Mouse (Mus musculus): ENCODE results near the gene Cir1. TPM values are rescaled to one million over a fixed set of nuclear protein-coding genes. Genes with fewer than 3 reads are reported as not detected.
A peak's percentile ranks its signal among the peaks of the same experiment; 100 is the strongest.

Cir1 gene
- total RNA-seq, 2 experiments from 2014 or later, result 9.7 to 14.8 TPM

GRCm38 (mm10) chr2:73273249-73274118 is 39.0 kb downstream of the Cir1 start:
- ATAC-seq (replicated peaks; ENCODE audit: poor library complexity), result no peak

- no peak for ATAC-seq (replicated peaks; ENCODE audit: poor library complexity)
Measured at GRCm38 (mm10) chr2:73272351-73273248, 39.9 kb downstream of the Cir1 start.

GRCm38 (mm10) chr2:73271459-73272161 is 40.9 kb downstream of the Cir1 start, which contains the start of gene Sp9:
Sp9 (plus strand) TSS chr2:73271925.
- peak; percentile 49 for ATAC-seq (replicated peaks; ENCODE audit: poor library complexity)

DNA sequence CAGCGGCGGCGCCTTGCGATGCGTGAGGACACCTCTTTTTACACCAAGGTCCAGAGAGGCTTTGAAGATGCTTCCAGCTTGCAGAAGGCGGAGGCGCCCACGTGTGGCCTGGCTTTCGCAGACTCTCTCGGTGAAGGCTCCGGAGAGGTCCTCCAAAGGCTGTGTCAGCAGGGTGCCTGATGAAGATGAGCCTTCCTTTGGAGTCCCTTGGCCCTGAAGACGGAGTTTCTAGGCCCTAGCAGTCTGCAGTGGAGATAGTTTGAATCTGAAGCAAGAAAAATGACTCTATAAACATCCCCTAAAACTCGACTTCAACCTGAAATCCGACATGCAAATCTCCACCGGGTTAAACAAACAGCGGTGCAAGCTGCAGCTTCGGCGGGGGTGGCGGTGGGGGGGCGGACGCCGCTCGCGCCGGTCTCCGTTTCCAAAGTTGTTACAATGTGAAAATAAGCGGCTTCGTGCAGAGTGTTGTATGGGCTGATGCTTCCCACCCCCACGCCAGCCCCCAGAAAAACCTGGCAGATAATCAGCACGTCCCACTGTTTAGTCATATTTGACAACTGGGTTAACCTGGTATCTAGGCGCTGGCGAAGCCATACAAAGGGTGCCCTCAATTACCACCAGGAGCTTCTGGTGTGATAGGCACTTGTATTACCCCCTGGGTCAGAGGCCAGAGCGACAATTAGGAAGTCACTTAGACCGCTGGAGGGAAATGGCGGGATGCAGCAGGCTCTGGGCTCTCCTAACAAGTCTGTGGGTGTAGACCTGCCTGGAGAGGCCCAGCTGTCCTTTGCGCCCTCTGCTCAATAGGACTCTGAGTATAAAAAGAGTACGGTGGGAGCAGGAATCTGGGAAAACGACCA is 41.7 kb downstream of the Cir1 start:
- ATAC-seq (replicated peaks; ENCODE audit: poor library complexity), result peak; percentile 26; the same call in 1 of the 2 replicates

DNA sequence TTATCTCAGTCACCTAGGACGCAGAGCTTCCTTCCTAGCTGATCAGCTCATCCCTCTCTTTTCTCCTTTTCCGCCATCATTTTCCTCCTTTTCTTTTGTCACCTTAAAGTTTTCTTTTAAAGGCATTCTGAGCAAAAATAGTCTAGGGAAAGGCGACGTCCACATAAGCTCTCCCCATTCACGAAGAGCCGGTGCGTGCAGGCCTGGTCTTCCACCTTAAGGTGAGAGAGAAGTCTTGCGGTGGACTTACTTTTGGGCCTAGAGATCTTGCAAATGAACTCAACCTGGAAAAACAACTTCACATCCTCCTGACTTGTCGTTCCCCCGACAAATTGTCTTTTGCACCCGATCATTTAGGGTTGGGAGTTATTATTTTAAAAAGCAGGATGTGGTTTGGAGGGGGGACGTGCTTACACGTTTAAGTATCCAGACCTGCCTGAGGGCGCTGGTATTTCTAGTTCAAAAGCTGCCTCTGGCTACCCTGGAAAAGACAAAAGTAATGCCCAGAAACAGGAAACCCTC is 42.4 kb downstream of the Cir1 start:
- no peak for ATAC-seq (replicated peaks; ENCODE audit: poor library complexity)

DNA sequence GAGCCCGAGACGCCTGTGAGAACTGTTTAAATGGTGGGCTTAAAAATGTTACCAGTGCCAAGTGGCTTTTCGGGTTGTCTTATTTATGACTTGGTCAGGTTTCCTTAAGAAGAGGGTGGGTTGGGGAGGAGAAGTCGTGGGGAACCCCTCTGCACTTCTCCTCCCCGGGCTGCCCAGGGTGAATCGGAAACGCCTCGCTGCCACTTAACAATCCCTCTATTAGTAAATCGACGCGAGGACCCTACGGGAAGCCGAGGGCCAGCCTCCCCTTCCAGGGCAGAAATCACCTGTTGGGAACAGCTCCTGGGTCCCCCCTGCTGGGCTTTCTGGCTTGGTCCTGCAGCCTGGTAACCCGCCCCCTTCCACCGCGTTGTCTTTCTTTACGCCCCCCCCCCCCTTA is 42.8 kb downstream of the Cir1 start:
- ATAC-seq (replicated peaks; ENCODE audit: poor library complexity), result no peak

DNA sequence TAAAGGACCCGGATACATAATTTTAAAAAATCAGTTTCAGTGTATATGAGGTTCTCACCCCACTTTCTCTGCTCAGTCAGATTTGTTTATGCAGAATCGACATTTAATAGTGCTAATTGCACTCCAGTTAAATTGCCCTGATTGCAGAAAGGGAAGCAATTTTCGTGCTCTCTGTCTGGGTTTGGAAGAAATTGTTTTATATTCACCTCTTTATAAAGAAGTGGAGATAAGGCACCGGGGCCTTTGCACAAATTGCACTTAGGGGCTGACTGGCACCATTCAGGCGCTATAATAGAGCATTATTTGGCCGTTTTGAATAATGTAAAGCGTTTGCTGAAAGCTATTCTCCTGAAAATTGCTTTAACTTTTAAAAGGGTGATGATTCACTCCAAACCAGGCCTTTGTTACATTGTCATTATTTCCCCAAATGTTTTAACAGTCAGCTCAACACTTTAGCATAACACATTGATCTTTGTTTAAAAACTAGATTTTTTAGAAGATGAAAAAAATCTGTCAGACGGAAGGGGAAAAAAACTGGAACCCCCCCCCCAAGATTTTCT is 43.6 kb downstream of the Cir1 start:
- no peak for ATAC-seq (replicated peaks; ENCODE audit: poor library complexity)

DNA sequence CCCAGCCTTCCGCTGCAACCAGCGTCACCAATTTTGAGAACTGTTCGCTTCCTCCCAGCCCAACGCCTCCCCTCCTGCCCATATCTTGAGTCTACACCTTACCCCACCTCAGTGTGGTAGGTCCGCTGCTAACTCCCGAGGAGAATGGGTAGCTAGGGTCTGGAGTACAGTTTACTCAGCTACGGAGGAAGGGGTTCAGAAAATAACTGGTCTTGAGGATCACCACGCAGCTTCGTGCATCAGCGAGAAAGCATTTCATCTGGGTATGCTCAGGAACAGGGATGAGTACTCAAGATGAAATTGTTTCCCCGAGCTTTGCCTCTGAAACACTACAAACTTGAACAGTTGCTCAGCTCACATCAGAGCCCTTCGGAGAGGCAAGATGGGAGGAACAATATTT is 44.2 kb downstream of the Cir1 start:
- ATAC-seq (replicated peaks; ENCODE audit: poor library complexity), result no peak

DNA sequence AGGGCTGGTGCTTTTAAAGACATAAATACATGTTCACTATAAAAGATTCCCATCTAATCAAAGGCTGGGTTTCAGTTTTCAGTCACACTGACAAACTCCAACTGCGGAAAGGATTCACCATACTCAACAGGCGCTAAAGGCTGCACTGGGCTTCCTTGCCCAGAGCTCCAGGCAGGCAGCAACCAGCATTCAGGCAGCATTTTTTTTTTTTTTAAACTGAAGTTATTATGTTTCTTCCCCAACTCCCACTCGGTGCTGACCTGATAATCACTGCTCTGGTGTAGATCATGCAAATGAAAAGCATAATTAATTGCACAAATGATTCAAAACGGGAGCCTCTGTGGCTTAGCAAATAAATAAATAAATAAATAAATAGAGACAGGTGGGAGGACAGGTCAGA is 44.7 kb downstream of the Cir1 start:
- no peak for ATAC-seq (replicated peaks; ENCODE audit: poor library complexity)

DNA sequence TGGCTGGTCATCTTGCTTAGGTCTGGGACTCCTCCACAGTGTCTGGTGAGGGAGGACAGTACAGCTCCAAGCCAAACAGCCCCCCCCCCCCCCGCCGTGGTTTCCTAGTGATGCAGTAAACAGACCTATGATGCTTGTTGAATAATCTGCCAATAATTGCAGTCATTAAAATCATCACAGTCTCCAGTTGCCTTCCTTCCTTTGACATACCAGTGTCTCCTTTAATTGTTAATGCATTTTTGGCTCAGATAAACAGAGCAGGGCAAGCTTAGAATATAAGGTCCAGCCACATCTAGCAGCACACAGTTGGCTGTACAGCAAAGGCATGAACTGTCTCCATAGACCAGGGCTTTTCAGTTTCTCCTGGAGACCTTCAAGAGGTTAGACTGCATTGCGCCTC is 45.3 kb downstream of the Cir1 start:
- ATAC-seq (replicated peaks; ENCODE audit: poor library complexity), result no peak

DNA sequence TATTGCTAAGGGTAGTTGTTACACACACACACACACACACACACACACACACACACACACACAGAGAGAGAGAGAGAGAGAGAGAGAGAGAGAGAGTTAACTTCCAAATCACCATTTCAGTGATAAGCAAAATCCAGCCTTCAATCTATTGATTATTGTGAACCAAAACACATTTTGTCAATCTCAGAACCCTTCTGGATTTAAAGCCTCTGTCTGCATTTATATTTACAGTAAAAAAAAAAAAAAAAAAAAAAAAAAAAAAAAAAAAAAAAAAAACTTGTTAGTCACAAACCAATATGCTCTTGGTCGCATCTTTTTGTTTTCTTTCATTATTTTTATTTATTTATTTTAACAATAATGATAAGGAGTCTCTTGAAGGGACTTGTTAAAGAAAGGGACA is 45.9 kb downstream of the Cir1 start:
- ATAC-seq (replicated peaks; ENCODE audit: poor library complexity), result no peak

- peak; percentile 52 for ATAC-seq (replicated peaks; ENCODE audit: poor library complexity)
Measured at GRCm38 (mm10) chr2:73266011-73266410, 46.5 kb downstream of the Cir1 start.

- ATAC-seq (replicated peaks; ENCODE audit: poor library complexity), result no peak
Measured at GRCm38 (mm10) chr2:73264611-73265195, 47.8 kb downstream of the Cir1 start.

- ATAC-seq (replicated peaks; ENCODE audit: poor library complexity), result no peak
Measured at GRCm38 (mm10) chr2:73263794-73264610, 48.5 kb downstream of the Cir1 start.

DNA sequence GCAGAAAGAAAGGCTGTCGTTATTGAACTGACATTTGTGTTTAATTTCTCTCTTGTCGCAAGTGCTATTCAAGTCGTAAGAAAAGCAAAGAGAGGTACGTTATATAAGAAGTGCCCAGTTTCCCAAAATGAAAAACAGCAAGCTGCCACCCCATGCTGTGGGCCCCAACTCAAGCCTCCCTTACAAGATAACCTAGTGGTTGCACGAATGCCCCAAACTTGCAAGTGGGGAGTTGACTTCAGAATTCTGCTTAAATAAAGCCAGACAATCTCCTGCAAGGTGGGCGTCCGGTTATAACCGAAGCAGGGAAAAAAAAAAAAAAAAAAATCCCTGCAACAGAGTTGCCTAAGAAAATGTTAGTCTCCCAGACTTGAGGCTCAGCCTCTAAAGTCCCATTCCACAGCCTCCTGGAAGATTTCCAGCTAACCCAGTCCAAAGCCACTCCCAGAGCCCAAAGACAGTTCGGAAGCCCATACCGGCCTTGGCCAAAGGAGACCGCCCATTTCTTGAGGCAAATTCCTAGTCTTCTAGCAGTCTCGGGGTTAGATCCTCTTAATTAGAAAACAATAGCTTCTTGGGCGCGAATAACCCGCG is 49.2 kb downstream of the Cir1 start:
- ATAC-seq (replicated peaks; ENCODE audit: poor library complexity), result no peak

GRCm38 (mm10) chr2:73248701-73249100 is 63.8 kb downstream of the Cir1 start:
- no peak for ATAC-seq (replicated peaks; ENCODE audit: poor library complexity)

DNA sequence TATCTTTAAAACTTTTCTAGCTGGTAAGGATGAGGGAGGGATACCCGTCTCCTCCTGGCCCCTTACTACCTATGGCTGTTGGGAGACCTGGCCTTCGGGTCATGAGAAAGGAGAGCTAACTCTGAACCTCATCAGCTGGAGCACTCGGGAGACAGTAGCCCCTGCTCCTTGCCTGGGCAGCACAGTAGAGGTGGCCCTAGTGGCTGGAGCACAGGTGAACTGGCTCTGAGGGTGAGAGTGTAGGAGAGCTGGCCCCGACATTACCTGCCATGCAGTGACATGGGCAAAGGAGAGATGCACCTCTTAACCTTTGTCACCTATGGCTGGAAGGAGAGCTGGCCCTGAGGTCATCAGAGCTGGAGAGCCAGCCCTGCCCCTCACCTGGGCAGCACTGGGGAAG is 71.2 kb downstream of the Cir1 start:
- no peak for ATAC-seq (replicated peaks; ENCODE audit: poor library complexity)
